Mouse (Mus musculus) myocyte (in vitro differentiated cells): Measurements from ENCODE around the gene Pdap1.

Experiments
- POLR2A ChIP-seq: IDR thresholded peaks from one replicate; pipeline ENCODE4 v1.6.1; 2011; ENCODE audit warnings: low read depth, mild to moderate bottlenecking, control low read depth, moderate library complexity; ENCODE audit not compliant: insufficient read length
- POLR2AphosphoS2 ChIP-seq: IDR thresholded peaks from one replicate; pipeline ENCODE4 v1.6.1; 2011; ENCODE audit warnings: low read depth, control low read depth; ENCODE audit not compliant: insufficient read length

- TF ChIP-seq POLR2AphosphoS2 (peak; percentile 72), POLR2A (no peak)
Measured at GRCm38 (mm10) chr5:145129124-145129523, 10.9 kb downstream of the Pdap1 start.
